Mouse (Mus musculus) adrenal gland, postnatal 4 days (tissue): ENCODE results near the gene Pam. TPM values are rescaled to one million over a fixed set of nuclear protein-coding genes. Genes with fewer than 3 reads are reported as not detected.
"Not testable (repeated sequence)": the region's sequence is repeated elsewhere in the genome, so short reads cannot be mapped to it uniquely, and the experiment has no call there.

Experiments used
- DNase-seq, 2 experiments: peaks; one replicate each; pipeline ENCODE4 v3.0.0; 2021 to 2022; ENCODE audit warnings: low spot score in 2 of 2, mixed read lengths in 2 of 2
- total RNA-seq, 2 experiments: library from RNA; stranded (reverse); gene quantifications; 2 replicates each; pipeline ENCODE4 v1.2.3; 2021

Pam gene
- total RNA-seq, 2 experiments from 2014 or later, result 299 to 310 TPM

GRCm38 (mm10) chr1:97773362-97773761 is 322.1 kb downstream of the Pam start:
- DNase-seq, result no peak

GRCm38 (mm10) chr1:97771727-97772126 is 323.7 kb downstream of the Pam start:
- no peak for DNase-seq

- DNase-seq, result no peak
Observed at GRCm38 (mm10) chr1:97771118-97771517, 324.3 kb downstream of the Pam start.

- peak; percentile 87 to 88 for DNase-seq
Observed at GRCm38 (mm10) chr1:97769904-97770753, 325.3 kb downstream of the Pam start, which contains the start of the genes Gin1 and Ppip5k2. TSS of gene Gin1 (plus strand) at chr1:97770172. TSS of gene Ppip5k2 (minus strand) at chr1:97770411.

- DNase-seq, result peak in 1 of 2 experiments; percentile 10
Observed at GRCm38 (mm10) chr1:97769294-97769903, 326.0 kb downstream of the Pam start.

- DNase-seq, result no peak
Observed at GRCm38 (mm10) chr1:97768906-97769293, 326.5 kb downstream of the Pam start.

GRCm38 (mm10) chr1:97768089-97768488 is 327.4 kb downstream of the Pam start:
- DNase-seq, result no peak

- DNase-seq, result not testable (repeated sequence)
Observed at GRCm38 (mm10) chr1:97765712-97766111, 329.7 kb downstream of the Pam start.

- DNase-seq, result no peak
Observed at GRCm38 (mm10) chr1:97761477-97761876, 334.0 kb downstream of the Pam start.

- DNase-seq, result no peak
Observed at GRCm38 (mm10) chr1:97760598-97760997, 334.8 kb downstream of the Pam start.

- DNase-seq, result no peak
Observed at GRCm38 (mm10) chr1:97759841-97760240, 335.6 kb downstream of the Pam start.

- no peak for DNase-seq
Observed at GRCm38 (mm10) chr1:97754392-97754791, 341.1 kb downstream of the Pam start.

- DNase-seq, result no peak
Observed at GRCm38 (mm10) chr1:97753216-97753615, 342.2 kb downstream of the Pam start.

- no peak for DNase-seq
Observed at GRCm38 (mm10) chr1:97748163-97748562, 347.3 kb downstream of the Pam start.

GRCm38 (mm10) chr1:97746261-97746660 is 349.2 kb downstream of the Pam start:
- no peak for DNase-seq

GRCm38 (mm10) chr1:97745712-97746111 is 349.7 kb downstream of the Pam start:
- DNase-seq, result no peak
